Mouse (Mus musculus) thymus, postnatal 25 days (tissue): ENCODE measurements around the gene Rps6.
A peak's percentile ranks its signal among the peaks of the same experiment; 100 is the strongest.
"Not testable (repeated sequence)": the region's sequence is repeated elsewhere in the genome, so short reads cannot be mapped to it uniquely, and the experiment has no call there.

ENCODE experiments used
- DNase-seq: peaks from one replicate; pipeline ENCODE4 v3.0.0; 2022

The Rps6 gene

DNA sequence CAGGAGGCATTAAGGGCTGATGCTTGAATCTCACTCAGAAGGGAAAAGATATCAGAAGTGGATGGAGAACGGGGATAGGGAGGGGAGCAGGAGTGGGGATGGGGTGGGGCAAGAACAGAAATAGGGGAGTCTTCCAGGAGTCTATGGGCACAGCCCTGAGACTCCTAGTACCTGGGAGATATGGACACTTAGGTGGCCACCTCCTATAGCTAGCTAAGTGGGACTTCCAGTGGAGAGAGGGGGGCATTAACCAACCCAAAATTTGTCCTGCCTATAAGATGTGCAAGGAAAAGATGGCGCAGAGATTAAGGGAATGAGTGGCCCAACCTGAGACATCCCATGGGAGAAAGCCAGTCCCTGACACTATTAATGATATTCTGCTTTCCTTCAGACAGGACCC lies 5.9 kb downstream of the Rps6 start:
- no peak for DNase-seq

DNA sequence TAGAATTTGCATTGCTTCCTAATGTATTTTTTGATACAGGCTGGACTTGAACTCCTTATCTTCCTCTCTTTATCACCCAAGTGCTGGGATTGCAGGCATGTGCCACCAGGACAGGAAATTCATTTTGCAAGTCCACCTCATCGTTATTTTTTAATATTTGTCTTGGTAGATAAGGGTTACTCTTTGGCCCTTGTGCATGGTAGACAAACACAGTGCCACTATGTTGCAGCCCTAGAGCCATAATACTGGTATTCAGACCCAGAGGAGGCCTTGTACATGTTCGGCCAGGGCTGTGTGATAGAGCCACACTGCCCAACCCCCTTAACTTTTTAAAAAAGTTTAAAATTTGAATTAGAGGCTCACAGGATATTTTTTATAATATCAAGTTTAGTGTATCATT lies 10.0 kb downstream of the Rps6 start:
- DNase-seq, result no peak

GRCm38 (mm10) chr4:86845384-86845783 lies 11.8 kb downstream of the Rps6 start:
- no peak for DNase-seq

- DNase-seq, result not testable (repeated sequence)
Observed at GRCm38 (mm10) chr4:86841141-86841540, 16.1 kb downstream of the Rps6 start.

- DNase-seq, result no peak
Observed at GRCm38 (mm10) chr4:86831896-86832295, 25.3 kb downstream of the Rps6 start.

GRCm38 (mm10) chr4:86825143-86825542 lies 32.1 kb downstream of the Rps6 start:
- DNase-seq, result no peak

DNA sequence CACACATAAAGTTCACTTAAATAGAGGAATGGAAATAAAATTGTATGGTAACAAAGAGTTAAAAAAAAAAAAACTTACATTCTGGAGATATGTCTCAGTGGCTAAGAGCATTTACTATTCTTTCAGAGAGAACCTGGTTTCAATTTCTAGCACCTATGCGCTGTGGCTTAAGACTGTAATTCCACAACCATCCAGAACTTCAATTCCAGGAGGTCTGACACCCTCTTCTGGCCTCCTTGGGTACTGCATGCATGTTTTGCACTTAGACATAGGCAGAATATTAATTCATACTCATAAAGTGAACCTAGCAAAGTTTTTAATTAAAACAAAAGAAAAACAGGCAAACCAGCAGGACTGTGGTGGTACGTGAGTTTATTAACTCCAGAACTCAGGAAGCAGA lies 34.0 kb downstream of the Rps6 start:
- DNase-seq, result peak; percentile 51

- no peak for DNase-seq
Observed at GRCm38 (mm10) chr4:86814850-86815249, 42.4 kb downstream of the Rps6 start.

- peak; percentile 3 for DNase-seq
Observed at GRCm38 (mm10) chr4:86810604-86811003, 46.6 kb downstream of the Rps6 start.
